Mouse (Mus musculus): ENCODE measurements around the gene Tcf3. TPM values are rescaled to one million over a fixed set of nuclear protein-coding genes. Genes with fewer than 3 reads are reported as not detected.

Tcf3 gene
- total RNA-seq, 2 experiments from 2014 or later: 33.3 to 35.0 TPM

Small RNA genes lying within 50 kb of the gene (microRNA-seq; reads per million reads assigned to microRNA genes)
- 0 reads per million in 2 experiments for gene Gm22721

Other genes starting within 250 kb of the Tcf3 start
- gene Mum1, start 207.2 kb downstream of the Tcf3 start, total RNA-seq (2021): 10 to 100 TPM; 34.4 to 43.7 TPM
- gene Ndufs7, start 184.5 kb downstream of the Tcf3 start, total RNA-seq (2021): 100 to 1,000 TPM; 169 to 175 TPM
- 10 to 100 TPM; 39.9 to 43.7 TPM for gene Gamt, start 172.6 kb downstream of the Tcf3 start, total RNA-seq (2021)
- 10 to 100 TPM; 83.0 to 93.6 TPM for gene Dazap1, start 172.2 kb downstream of the Tcf3 start, total RNA-seq (2021)
- 100 to 1,000 TPM; 727 to 762 TPM for gene Rps15, start 141.2 kb downstream of the Tcf3 start, total RNA-seq (2021)
- gene Apc2, start 137.7 kb downstream of the Tcf3 start, total RNA-seq (2021): 100 to 1,000 TPM; 131 to 133 TPM
- gene 2310011J03Rik, start 113.1 kb downstream of the Tcf3 start, total RNA-seq (2021): 10 to 100 TPM; 20.4 to 23.1 TPM
- 1 to 10 TPM; 3.2 to 4.4 TPM for gene Pcsk4, start 104.1 kb downstream of the Tcf3 start, total RNA-seq (2021)
- 10 to 100 TPM; 10.1 to 10.6 TPM for gene Reep6, start 103.7 kb downstream of the Tcf3 start, total RNA-seq (2021)
- gene Adamtsl5, start 85.2 kb downstream of the Tcf3 start, total RNA-seq (2021): 1 to 10 TPM; 2.0 to 2.8 TPM
- gene Plk5, start 77.2 kb downstream of the Tcf3 start, total RNA-seq (2021): 1 to 10 TPM; 3.2 to 3.4 TPM
- 10 to 100 TPM; 20.3 to 24.2 TPM for gene Mex3d, start 46.0 kb downstream of the Tcf3 start, total RNA-seq (2021)
- gene Mbd3, start 34.1 kb downstream of the Tcf3 start, total RNA-seq (2021): 100 to 1,000 TPM; 121 to 131 TPM
- 100 to 1,000 TPM; 620 to 655 TPM for gene Uqcr11, start 26.8 kb downstream of the Tcf3 start, total RNA-seq (2021)
- not detected for gene Onecut3, start 61.2 kb upstream of the Tcf3 start, total RNA-seq (2021)
- under 1 TPM; 0.21 TPM for gene Atp8b3, start 105.5 kb upstream of the Tcf3 start, total RNA-seq (2021)
- gene Rexo1, start 127.9 kb upstream of the Tcf3 start, total RNA-seq (2021): 10 to 100 TPM; 47.0 to 50.5 TPM
- gene Klf16, start 143.7 kb upstream of the Tcf3 start, total RNA-seq (2021): 10 to 100 TPM; 40.1 to 44.3 TPM
- 100 to 1,000 TPM; 189 to 197 TPM for gene Abhd17a, start 156.7 kb upstream of the Tcf3 start, total RNA-seq (2021)
- 10 to 100 TPM; 38.5 to 40.7 TPM for gene Scamp4, start 169.2 kb upstream of the Tcf3 start, total RNA-seq (2021)
- 1 to 10 TPM; 2.3 to 2.8 TPM for gene Adat3, start 169.2 kb upstream of the Tcf3 start, total RNA-seq (2021)
- 1 to 10 TPM; 2.5 to 2.8 TPM for gene Gm49322, start 172.4 kb upstream of the Tcf3 start, total RNA-seq (2021)
- gene Csnk1g2, start 189.2 kb upstream of the Tcf3 start, total RNA-seq (2021): 100 to 1,000 TPM; 176 to 180 TPM
- gene Btbd2, start 223.4 kb upstream of the Tcf3 start, total RNA-seq (2021): 10 to 100 TPM; 90.2 to 94.4 TPM
- 10 to 100 TPM; 50.5 to 51.5 TPM for gene Mknk2, start 244.5 kb upstream of the Tcf3 start, total RNA-seq (2021)